Mouse (Mus musculus): ENCODE data around the gene H2al1g. TPM values are rescaled to one million over a fixed set of nuclear protein-coding genes. Genes with fewer than 3 reads are reported as not detected.

H2al1g gene
- total and polyA plus RNA-seq, 3 experiments: not detected

- no peaks in the 10 kb centered on the region for H3K27me3 ChIP-seq (ENCODE audit: insufficient read depth, low read length)
Observed at GRCm38 (mm10) chrX:11345762-11346161, 27.7 kb downstream of the H2al1g start.

DNA sequence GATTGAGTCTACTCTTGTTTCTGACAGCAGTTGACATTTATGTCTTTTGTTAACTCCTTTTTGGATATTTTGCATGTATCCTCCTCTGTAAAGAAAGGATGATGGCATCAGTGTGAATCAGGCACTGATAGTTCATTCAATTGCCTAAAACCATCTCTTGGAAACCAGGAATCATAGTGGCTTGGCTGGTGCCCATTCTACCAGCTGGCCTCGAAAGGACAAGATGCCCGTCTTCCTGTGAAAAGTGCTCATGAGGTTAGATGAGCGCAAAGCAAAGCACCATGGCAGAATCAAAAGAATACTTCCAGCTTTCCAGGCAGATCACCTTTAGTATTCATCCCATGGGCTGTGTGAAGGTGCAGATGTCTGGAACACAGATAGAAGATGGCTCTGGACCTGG lies 28.7 kb downstream of the H2al1g start:
- no peak for ATAC-seq (ENCODE audit: extremely low read depth, insufficient number of reproducible peaks, low FRiP score, poor library complexity, severe bottlenecking)
- Histone ChIP-seq H3K36me3 (replicated peaks) (no peaks in the 10 kb centered on the region), H3K27me3 (ENCODE audit: insufficient read depth, low read length) (no peaks in the 10 kb centered on the region), H3K4me1 (ENCODE audit: insufficient read depth, low read depth, low read length) (no peaks in the 10 kb centered on the region), H3K4me3 (ENCODE audit: low read depth, low read length) (no peak overlapping the region), H3K9me3 (replicated peaks) (no peaks in the 10 kb centered on the region)
- TF ChIP-seq GATA1 (IDR thresholded peaks at IDR 0.05; ENCODE audit: borderline replicate concordance, low read length): no peak
- TF ChIP-seq GATA2 (IDR thresholded peaks at IDR 0.05; ENCODE audit: borderline replicate concordance, low read depth, low read length): no peak
- DNase-seq (ENCODE audit: low spot score): no peak

More at GRCm38 (mm10) chrX:11345762-11346161, 27.7 kb downstream of the H2al1g start:
- no peaks in the 10 kb centered on the region for H3K4me1 ChIP-seq (ENCODE audit: insufficient read depth, low read depth, low read length)
- no peak for TF ChIP-seq GATA1 (IDR thresholded peaks at IDR 0.05; ENCODE audit: borderline replicate concordance, low read length)
- H3K36me3 ChIP-seq (replicated peaks): no peaks in the 10 kb centered on the region
- H3K4me3 ChIP-seq (ENCODE audit: low read depth, low read length): no peak overlapping the region
- H3K9me3 ChIP-seq (replicated peaks): no peaks in the 10 kb centered on the region
- ATAC-seq (ENCODE audit: extremely low read depth, insufficient number of reproducible peaks, low FRiP score, poor library complexity, severe bottlenecking) (no peak), DNase-seq (ENCODE audit: low spot score) (no peak)

DNA sequence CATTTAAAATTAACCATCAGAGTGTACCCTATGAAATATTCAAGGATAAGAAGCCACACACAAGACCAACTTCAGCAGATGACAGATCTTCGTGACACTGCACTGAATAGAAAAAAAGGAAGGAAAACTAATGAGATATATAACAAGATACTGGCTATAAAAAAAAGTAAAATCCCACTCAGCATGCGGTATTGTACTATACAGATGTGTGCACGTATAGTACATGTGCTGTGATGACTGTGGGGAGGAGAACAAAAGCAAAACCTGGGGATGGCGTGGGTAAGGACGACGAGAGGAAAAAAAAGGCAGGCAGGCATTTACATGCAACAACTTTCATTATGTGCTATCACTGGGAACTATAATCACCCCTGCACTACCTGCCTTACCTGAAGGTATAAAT lies 42.8 kb downstream of the H2al1g start:
- Histone ChIP-seq H3K9me3 (replicated peaks) (no peaks in the 10 kb centered on the region), H3K4me1 (ENCODE audit: insufficient read depth, low read depth, low read length) (no peaks in the 10 kb centered on the region), H3K4me3 (ENCODE audit: low read depth, low read length) (no peak overlapping the region), H3K36me3 (replicated peaks) (no peaks in the 10 kb centered on the region), H3K27me3 (ENCODE audit: insufficient read depth, low read length) (no peaks in the 10 kb centered on the region)
- DNase-seq (ENCODE audit: low spot score): no peak
- TF ChIP-seq TAL1 (conservative IDR thresholded peaks at IDR 0.05; ENCODE audit: low read depth, low read length): no peak
- TF ChIP-seq GATA1 (IDR thresholded peaks at IDR 0.05; ENCODE audit: borderline replicate concordance, low read length): no peak
- TF ChIP-seq POLR2AphosphoS5 (IDR thresholded peaks at IDR 0.05; ENCODE audit: insufficient replicate concordance, low read depth, low read length): no peak
- TF ChIP-seq CTCF (IDR thresholded peaks at IDR 0.05; ENCODE audit: low read depth, low read length): no peak
- no peak for TF ChIP-seq GATA2 (IDR thresholded peaks at IDR 0.05; ENCODE audit: borderline replicate concordance, low read depth, low read length)
- ATAC-seq (ENCODE audit: extremely low read depth, insufficient number of reproducible peaks, low FRiP score, poor library complexity, severe bottlenecking): no peak

DNA sequence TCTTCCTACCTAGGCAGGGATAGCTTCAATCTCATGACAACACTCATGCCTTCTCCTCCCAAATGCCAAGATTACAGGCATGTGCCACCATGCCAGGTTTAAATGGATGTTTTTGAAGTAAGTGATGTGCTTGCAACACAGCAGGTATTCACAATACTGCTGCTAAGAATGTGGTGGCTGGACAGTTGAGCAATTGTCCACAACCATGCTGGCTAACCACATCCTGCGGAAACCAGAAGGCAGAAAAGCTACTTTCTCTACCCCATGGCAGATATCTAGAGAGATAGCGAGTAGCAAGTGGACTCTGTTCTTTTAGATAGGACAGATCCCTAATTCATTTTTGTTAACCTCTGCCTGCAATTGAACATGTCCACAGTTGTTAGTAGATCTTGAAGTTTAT lies 43.2 kb downstream of the H2al1g start:
- Histone ChIP-seq H3K9me3 (replicated peaks) (no peaks in the 10 kb centered on the region), H3K4me1 (ENCODE audit: insufficient read depth, low read depth, low read length) (no peaks in the 10 kb centered on the region), H3K36me3 (replicated peaks) (no peaks in the 10 kb centered on the region), H3K27me3 (ENCODE audit: insufficient read depth, low read length) (no peaks in the 10 kb centered on the region), H3K4me3 (ENCODE audit: low read depth, low read length) (no peak overlapping the region)
- ATAC-seq (ENCODE audit: extremely low read depth, insufficient number of reproducible peaks, low FRiP score, poor library complexity, severe bottlenecking) (peak; percentile 45), DNase-seq (ENCODE audit: low spot score) (no peak)
- TF ChIP-seq POLR2AphosphoS5 (IDR thresholded peaks at IDR 0.05; ENCODE audit: insufficient replicate concordance, low read depth, low read length): no peak
- TF ChIP-seq TAL1 (conservative IDR thresholded peaks at IDR 0.05; ENCODE audit: low read depth, low read length): no peak

DNA sequence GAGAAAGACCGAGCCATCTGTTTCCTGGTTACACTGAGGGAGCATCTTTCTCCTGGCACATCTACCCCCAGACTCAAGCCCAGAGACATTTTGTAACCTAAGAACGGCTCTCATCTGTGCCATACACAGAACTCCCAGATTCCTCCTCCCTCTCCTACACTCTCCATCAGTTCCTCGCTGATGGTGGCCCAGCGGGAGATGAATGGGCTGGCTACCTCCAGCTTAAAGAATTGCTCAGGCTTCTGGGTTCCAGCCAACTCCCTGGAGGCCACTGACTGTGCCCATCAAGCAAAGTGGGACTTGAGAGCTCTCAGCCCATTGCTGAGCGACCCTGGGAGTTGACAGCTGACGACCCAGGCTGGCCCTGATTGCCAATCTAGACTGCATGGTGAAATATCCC lies 45.8 kb downstream of the H2al1g start:
- no peaks in the 10 kb centered on the region for H3K9me3 ChIP-seq (replicated peaks)
- TF ChIP-seq TAL1 (conservative IDR thresholded peaks at IDR 0.05; ENCODE audit: low read depth, low read length): no peak
- no peak for TF ChIP-seq GATA2 (IDR thresholded peaks at IDR 0.05; ENCODE audit: borderline replicate concordance, low read depth, low read length)
- TF ChIP-seq CTCF (IDR thresholded peaks at IDR 0.05; ENCODE audit: low read depth, low read length): no peak
- TF ChIP-seq GATA1 (IDR thresholded peaks at IDR 0.05; ENCODE audit: borderline replicate concordance, low read length): no peak
- no peak for TF ChIP-seq POLR2AphosphoS5 (IDR thresholded peaks at IDR 0.05; ENCODE audit: insufficient replicate concordance, low read depth, low read length)

DNA sequence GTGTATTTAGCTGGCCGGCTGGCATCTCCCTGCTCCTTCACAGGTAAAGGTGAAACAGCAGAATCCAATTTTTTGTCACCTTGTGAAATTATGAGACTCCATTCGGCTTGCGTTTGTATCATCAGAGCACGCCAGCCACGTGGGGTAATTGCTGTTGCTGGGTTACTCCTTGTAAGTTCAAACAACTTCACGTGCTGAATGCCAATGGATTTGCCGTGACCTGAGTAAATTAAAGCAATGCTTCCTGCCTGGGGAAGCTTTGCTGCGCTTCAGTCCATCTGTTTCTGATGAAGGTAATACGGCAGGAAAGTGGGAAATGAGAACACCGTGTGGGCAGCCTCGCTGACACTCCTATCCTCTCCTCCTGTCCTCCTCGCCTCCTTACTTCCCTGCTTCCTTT lies 47.1 kb downstream of the H2al1g start:
- Histone ChIP-seq H3K36me3 (replicated peaks) (no peaks in the 10 kb centered on the region), H3K27me3 (ENCODE audit: insufficient read depth, low read length) (no peaks in the 10 kb centered on the region), H3K4me1 (ENCODE audit: insufficient read depth, low read depth, low read length) (no peaks in the 10 kb centered on the region), H3K4me3 (ENCODE audit: low read depth, low read length) (no peak overlapping the region), H3K9me3 (replicated peaks) (no peaks in the 10 kb centered on the region)
- ATAC-seq (ENCODE audit: extremely low read depth, insufficient number of reproducible peaks, low FRiP score, poor library complexity, severe bottlenecking) (no peak), DNase-seq (ENCODE audit: low spot score) (no peak)
- no peak for TF ChIP-seq CTCF (IDR thresholded peaks at IDR 0.05; ENCODE audit: low read depth, low read length)
- TF ChIP-seq TAL1 (conservative IDR thresholded peaks at IDR 0.05; ENCODE audit: low read depth, low read length): no peak
- no peak for TF ChIP-seq GATA1 (IDR thresholded peaks at IDR 0.05; ENCODE audit: borderline replicate concordance, low read length)
- no peak for TF ChIP-seq POLR2AphosphoS5 (IDR thresholded peaks at IDR 0.05; ENCODE audit: insufficient replicate concordance, low read depth, low read length)
- TF ChIP-seq GATA2 (IDR thresholded peaks at IDR 0.05; ENCODE audit: borderline replicate concordance, low read depth, low read length): no peak

More for the DNA sequence above, 45.8 kb downstream of the H2al1g start:
- Histone ChIP-seq H3K27me3 (ENCODE audit: insufficient read depth, low read length) (no peaks in the 10 kb centered on the region), H3K36me3 (replicated peaks) (no peaks in the 10 kb centered on the region), H3K4me1 (ENCODE audit: insufficient read depth, low read depth, low read length) (no peaks in the 10 kb centered on the region), H3K4me3 (ENCODE audit: low read depth, low read length) (no peak overlapping the region)
- no peak for ATAC-seq (ENCODE audit: extremely low read depth, insufficient number of reproducible peaks, low FRiP score, poor library complexity, severe bottlenecking)
- no peak for DNase-seq (ENCODE audit: low spot score)

Other genes starting within 250 kb of the H2al1g start
- gene H2al1a, start 19.0 kb upstream of the H2al1g start, total RNA-seq (2014; fragmentation: Nextera tagmentation): not detected in 2 replicates
- gene H2al1a, start 19.0 kb upstream of the H2al1g start, total RNA-seq (2017): not detected in 2 replicates
- gene H2al1a, start 19.0 kb upstream of the H2al1g start, polyA plus RNA-seq (2012): not detected in 2 replicates
- not detected in 2 replicates for gene H2al1b, start 15.8 kb upstream of the H2al1g start, total RNA-seq (2014; fragmentation: Nextera tagmentation)
- not detected in 2 replicates for gene H2al1b, start 15.8 kb upstream of the H2al1g start, total RNA-seq (2017)
- gene H2al1b, start 15.8 kb upstream of the H2al1g start, polyA plus RNA-seq (2012): not detected in 2 replicates
- not detected in 2 replicates for gene H2al1c, start 12.6 kb upstream of the H2al1g start, total RNA-seq (2014; fragmentation: Nextera tagmentation)
- gene H2al1c, start 12.6 kb upstream of the H2al1g start, total RNA-seq (2017): not detected in 2 replicates
- gene H2al1c, start 12.6 kb upstream of the H2al1g start, polyA plus RNA-seq (2012): not detected in 2 replicates
- not detected in 2 replicates for gene H2al1d, start 9.4 kb upstream of the H2al1g start, total RNA-seq (2014; fragmentation: Nextera tagmentation)
- gene H2al1d, start 9.4 kb upstream of the H2al1g start, total RNA-seq (2017): not detected in 2 replicates
- gene H2al1d, start 9.4 kb upstream of the H2al1g start, polyA plus RNA-seq (2012): not detected in 2 replicates
- not detected in 2 replicates for gene H2al1e, start 6.3 kb upstream of the H2al1g start, total RNA-seq (2014; fragmentation: Nextera tagmentation)
- gene H2al1e, start 6.3 kb upstream of the H2al1g start, total RNA-seq (2017): not detected in 2 replicates
- not detected in 2 replicates for gene H2al1e, start 6.3 kb upstream of the H2al1g start, polyA plus RNA-seq (2012)
- gene H2al1f, start 3.1 kb upstream of the H2al1g start, total RNA-seq (2014; fragmentation: Nextera tagmentation): not detected in 2 replicates
- not detected in 2 replicates for gene H2al1f, start 3.1 kb upstream of the H2al1g start, total RNA-seq (2017)
- gene H2al1f, start 3.1 kb upstream of the H2al1g start, polyA plus RNA-seq (2012): not detected in 2 replicates
- gene H2al1h, start 3.2 kb downstream of the H2al1g start, total RNA-seq (2014; fragmentation: Nextera tagmentation): not detected in 2 replicates
- gene H2al1h, start 3.2 kb downstream of the H2al1g start, total RNA-seq (2017): not detected in 2 replicates
- not detected in 2 replicates for gene H2al1h, start 3.2 kb downstream of the H2al1g start, polyA plus RNA-seq (2012)
- not detected in 2 replicates for gene H2al1i, start 6.4 kb downstream of the H2al1g start, total RNA-seq (2014; fragmentation: Nextera tagmentation)
- not detected in 2 replicates for gene H2al1i, start 6.4 kb downstream of the H2al1g start, total RNA-seq (2017)
- not detected in 2 replicates for gene H2al1i, start 6.4 kb downstream of the H2al1g start, polyA plus RNA-seq (2012)
- gene H2al1j, start 9.6 kb downstream of the H2al1g start, total RNA-seq (2014; fragmentation: Nextera tagmentation): not detected in 2 replicates
- not detected in 2 replicates for gene H2al1j, start 9.6 kb downstream of the H2al1g start, total RNA-seq (2017)
- not detected in 2 replicates for gene H2al1j, start 9.6 kb downstream of the H2al1g start, polyA plus RNA-seq (2012)

Data from G1E (cell line).